ENCODE assay signal across 8 mouse cellular contexts in genomic region chr19:46471324-46472093, GRCm38 (mm10). TPM values are rescaled to one million over a fixed set of nuclear protein-coding genes. Genes with fewer than 3 reads are reported as not detected.
DNase-seq lines count a peak whose midpoint lies in the region; ATAC-seq and TF ChIP-seq lines count a peak whose summit lies in the region.

No protein-coding gene starts in this region.

- H3K4me2 ChIP-seq in intestine, embryonic 14.5 days (ENCODE audit: low read length): no peak overlapping the region
- H3K4me2 ChIP-seq in intestine, postnatal 0 days (replicated peaks; ENCODE audit: low read depth): no peak overlapping the region
- H3K4me2 ChIP-seq in forebrain, embryonic 15.5 days (replicated peaks): no peak overlapping the region
- H3K4me2 ChIP-seq in liver, embryonic 13.5 days: peak overlapping the region; percentile 9; the same call in 1 of the 2 replicates

- H3K36me3 ChIP-seq in intestine, embryonic 14.5 days (ENCODE audit: control insufficient read depth, insufficient read depth, low read length): peaks cover 41% of the 10 kb centered on the region
- H3K36me3 ChIP-seq in intestine, postnatal 0 days (ENCODE audit: control insufficient read depth, insufficient read depth): peaks cover 32% of the 10 kb centered on the region
- H3K36me3 ChIP-seq in MEL (ENCODE audit: control insufficient read depth in 1 of 2, insufficient read depth in 2 of 2, low read length in 2 of 2): peaks cover 0 to 14% of the 10 kb centered on the region in 2 experiments; a peak in 2 of 4 replicates
- peaks cover 16% of the 10 kb centered on the region; the same call in 1 of the 2 replicates for H3K36me3 ChIP-seq in forebrain, embryonic 15.5 days
- peaks cover 11% of the 10 kb centered on the region; the same call in 1 of the 2 replicates for H3K36me3 ChIP-seq in liver, embryonic 13.5 days

- no peak for TF ChIP-seq RAD21 in MEL (IDR thresholded peaks at IDR 0.05; ENCODE audit: low read depth, low read length)

- H3K27me3 ChIP-seq in intestine, embryonic 14.5 days (replicated peaks; ENCODE audit: control insufficient read depth, insufficient read depth, low read length): no peaks in the 10 kb centered on the region
- no peaks in the 10 kb centered on the region for H3K27me3 ChIP-seq in intestine, postnatal 0 days (replicated peaks; ENCODE audit: control insufficient read depth, insufficient read depth, low read length)
- no peaks in the 10 kb centered on the region for H3K27me3 ChIP-seq in MEL (ENCODE audit: control insufficient read depth in 1 of 2, insufficient read depth in 2 of 2, low read length in 2 of 2)
- H3K27me3 ChIP-seq in forebrain, embryonic 15.5 days: no peaks in the 10 kb centered on the region
- no peaks in the 10 kb centered on the region for H3K27me3 ChIP-seq in liver, embryonic 13.5 days

- WGBS in intestine, embryonic 14.5 days: 15% methylated on average over 10 of the region's 10 CpGs
- WGBS in intestine, postnatal 0 days: 31% methylated on average over 10 of the region's 10 CpGs
- 19% methylated on average over 10 of the region's 10 CpGs for WGBS in forebrain, embryonic 15.5 days
- 33% methylated on average over 10 of the region's 10 CpGs for WGBS in liver, embryonic 13.5 days (ENCODE audit: insufficient replicate concordance)

- TF ChIP-seq POLR2A in MEL (IDR thresholded peaks at IDR 0.05; ENCODE audit: control insufficient read depth in 1 of 2, insufficient read depth in 1 of 2, low read depth in 1 of 2, low read length in 2 of 2, poor library complexity in 1 of 2): no peak

- no peaks in the 10 kb centered on the region for H3K9me3 ChIP-seq in intestine, embryonic 14.5 days (ENCODE audit: control insufficient read depth, low read length)
- no peaks in the 10 kb centered on the region for H3K9me3 ChIP-seq in intestine, postnatal 0 days (ENCODE audit: control insufficient read depth)
- H3K9me3 ChIP-seq in MEL (replicated peaks; ENCODE audit: insufficient read depth, low read length): no peaks in the 10 kb centered on the region
- no peaks in the 10 kb centered on the region for H3K9me3 ChIP-seq in forebrain, embryonic 15.5 days
- H3K9me3 ChIP-seq in liver, embryonic 13.5 days (replicated peaks): no peaks in the 10 kb centered on the region

- no peak for ATAC-seq in intestine, embryonic 14.5 days (replicated peaks; ENCODE audit: low FRiP score, low TSS enrichment, low read depth)
- no peak for ATAC-seq in intestine, postnatal 0 days
- no peak for ATAC-seq in forebrain, embryonic 15.5 days (replicated peaks)
- ATAC-seq in liver, embryonic 13.5 days (ENCODE audit: low read depth): no peak

- TF ChIP-seq EP300 in MEL (IDR thresholded peaks at IDR 0.05; ENCODE audit: low read depth in 1 of 2, low read length in 2 of 2): no peak

- H3K79me2 ChIP-seq in MEL (ENCODE audit: control insufficient read depth, insufficient read depth, low read length, poor library complexity): no peaks in the 10 kb centered on the region

- H3K9ac ChIP-seq in intestine, embryonic 14.5 days (ENCODE audit: low read length): no peak overlapping the region
- no peak overlapping the region for H3K9ac ChIP-seq in intestine, postnatal 0 days (ENCODE audit: low read depth, low read length)
- H3K9ac ChIP-seq in MEL (ENCODE audit: control insufficient read depth, low read depth, low read length, poor library complexity, severe bottlenecking): peak overlapping the region; percentile 32; the same call in 1 of the 2 replicates
- H3K9ac ChIP-seq in forebrain, embryonic 15.5 days (replicated peaks): no peak overlapping the region
- H3K9ac ChIP-seq in liver, embryonic 13.5 days: no peak overlapping the region; the same call in 1 of the 2 replicates

- peaks cover 25% of the 10 kb centered on the region for H3K4me1 ChIP-seq in intestine, embryonic 14.5 days (replicated peaks; ENCODE audit: control insufficient read depth, insufficient read depth, low read length)
- H3K4me1 ChIP-seq in intestine, postnatal 0 days (replicated peaks; ENCODE audit: control insufficient read depth, insufficient read depth, low read length): peaks cover 5% of the 10 kb centered on the region; the same call in 1 of the 2 replicates
- H3K4me1 ChIP-seq in MEL (ENCODE audit: control insufficient read depth in 1 of 2, insufficient read depth in 2 of 2, low read length in 2 of 2): peaks cover 9 to 16% of the 10 kb centered on the region in 2 experiments
- H3K4me1 ChIP-seq in forebrain, embryonic 15.5 days: peaks cover 11% of the 10 kb centered on the region
- H3K4me1 ChIP-seq in liver, embryonic 13.5 days (replicated peaks): peaks cover 33% of the 10 kb centered on the region

- no peak for TF ChIP-seq CTCF in intestine, postnatal 0 days (IDR thresholded peaks at IDR 0.05; ENCODE audit: low read depth)
- TF ChIP-seq CTCF in MEL (IDR thresholded peaks at IDR 0.05 in 2 of 3, conservative IDR thresholded peaks at IDR 0.05 in 1 of 3; ENCODE audit: control insufficient read depth in 1 of 3, insufficient read depth in 1 of 3, low read depth in 2 of 3, low read length in 3 of 3, poor library complexity in 1 of 3, severe bottlenecking in 1 of 3): no peak

- H3K27ac ChIP-seq in intestine, embryonic 14.5 days (ENCODE audit: low read depth): peak overlapping the region; percentile 76
- no peak overlapping the region for H3K27ac ChIP-seq in intestine, postnatal 0 days (ENCODE audit: low read depth, low read length)
- H3K27ac ChIP-seq in MEL (ENCODE audit: control insufficient read depth, low read depth, low read length): peak overlapping the region; percentile 39
- H3K27ac ChIP-seq in forebrain, embryonic 15.5 days (replicated peaks): peak overlapping the region; percentile 57
- peak overlapping the region; percentile 9 for H3K27ac ChIP-seq in liver, embryonic 13.5 days

- no peak overlapping the region for H3K4me3 ChIP-seq in intestine, embryonic 14.5 days (ENCODE audit: low read depth, low read length)
- no peak overlapping the region for H3K4me3 ChIP-seq in intestine, postnatal 0 days (ENCODE audit: low read depth, low read length)
- 0 out of 4 replicates have a peak overlapping the region, but pooled peaks of 1 of the 2 experiments have one; percentile 14 for H3K4me3 ChIP-seq in MEL (ENCODE audit: control insufficient read depth in 1 of 2, insufficient read depth in 1 of 2, low read depth in 2 of 2, low read length in 2 of 2)
- no peak overlapping the region for H3K4me3 ChIP-seq in forebrain, embryonic 15.5 days
- H3K4me3 ChIP-seq in liver, embryonic 13.5 days (replicated peaks): no peak overlapping the region

- no peak for DNase-seq in intestine, embryonic 14.5 days (ENCODE audit: low spot score)
- DNase-seq in MEL (ENCODE audit: low read depth, low spot score): no peak
- no peak for DNase-seq in liver, embryonic 13.5 days
- no peak for DNase-seq in cerebellum, adult 11 months
- DNase-seq in right cerebral cortex, postnatal 36 days (ENCODE audit: low spot score in 2 of 2): no peak
- no peak for DNase-seq in left cerebral cortex, adult 9 months (ENCODE audit: low spot score in 2 of 2)

TF ChIP-seq in MEL, 35 proteins besides CTCF, POLR2A, EP300 and RAD21:
- TF ChIP-seq ZC3H11A (IDR thresholded peaks at IDR 0.05; ENCODE audit: low read depth, low read length) (no peak), MYC (IDR thresholded peaks at IDR 0.05; ENCODE audit: low read depth, low read length) (no peak), MXI1 (IDR thresholded peaks at IDR 0.05; ENCODE audit: low read depth, low read length) (no peak), NRF1 (IDR thresholded peaks at IDR 0.05; ENCODE audit: insufficient read depth, low read depth, low read length, poor library complexity, severe bottlenecking) (no peak), SMC3 (IDR thresholded peaks at IDR 0.05; ENCODE audit: low read depth, low read length) (no peak), GABPA (IDR thresholded peaks at IDR 0.05; ENCODE audit: low read depth, low read length) (no peak), ZKSCAN1 (IDR thresholded peaks at IDR 0.05; ENCODE audit: low read depth, low read length) (no peak), CHD2 (IDR thresholded peaks at IDR 0.05; ENCODE audit: low read length) (no peak), NELFE (IDR thresholded peaks at IDR 0.05; ENCODE audit: low read depth, low read length) (no peak), ZMIZ1 (IDR thresholded peaks at IDR 0.05; ENCODE audit: low read depth, low read length) (no peak), MAFK (IDR thresholded peaks at IDR 0.05; ENCODE audit: borderline replicate concordance, low read depth, low read length) (no peak), HCFC1 (IDR thresholded peaks at IDR 0.05; ENCODE audit: low read depth, low read length) (no peak), RCOR1 (IDR thresholded peaks at IDR 0.05; ENCODE audit: low read depth, low read length) (no peak), UBTF (IDR thresholded peaks at IDR 0.05; ENCODE audit: borderline replicate concordance, insufficient read depth, low read depth, low read length) (no peak), POLR2AphosphoS2 (IDR thresholded peaks at IDR 0.05; ENCODE audit: low read length) (no peak), SIN3A (IDR thresholded peaks at IDR 0.05; ENCODE audit: low read length) (no peak), ZNF384 (IDR thresholded peaks at IDR 0.05; ENCODE audit: low read depth, low read length) (no peak), GATA1 (IDR thresholded peaks at IDR 0.05; ENCODE audit: low read depth, low read length) (no peak), TAL1 (IDR thresholded peaks at IDR 0.05; ENCODE audit: low read length) (no peak), ELF1 (IDR thresholded peaks at IDR 0.05; ENCODE audit: low read depth, low read length) (no peak)

RNA-seq across cellular contexts. Expression of gene Trim8, which starts 30.0 kb away (rescaled TPM):
- 20.1 and 21.1 TPM in 2 replicates for polyA plus RNA-seq in intestine, embryonic 14.5 days (2014; fragmentation: Nextera tagmentation; extraction: Ambion mirVana)
- polyA plus RNA-seq in intestine, postnatal 0 days (2015; fragmentation: Nextera tagmentation; extraction: Ambion mirVana): 16.7 and 17.1 TPM in 2 replicates
- 19.1 and 21.2 TPM in 2 replicates for total RNA-seq in MEL (2012; rRNA removed)
- polyA plus RNA-seq in MEL (2012; ENCODE audit: insufficient read depth in 1 of 2, insufficient read length in 2 of 2, low read depth in 1 of 2, low replicate concordance in 2 of 2, missing spikeins in 1 of 2): 10 to 100 TPM in 1 of 2 experiments, not detected in 1; 57.2 TPM
- 28.0 and 29.4 TPM in 2 replicates for polyA plus RNA-seq in forebrain, embryonic 15.5 days (2015; fragmentation: Nextera tagmentation; extraction: Ambion mirVana)
- 9.1 and 9.2 TPM in 2 replicates for polyA plus RNA-seq in liver, embryonic 13.5 days (2015; fragmentation: Nextera tagmentation; extraction: Ambion mirVana)
